Mouse (Mus musculus) R1 (cell line): Measurements from ENCODE around the gene Gm20388.

ENCODE experiments used
- DNase-seq: peaks from one replicate; pipeline ENCODE4 v3.0.0-alpha.2; 2018; ENCODE audit warnings: low read depth, low spot score

Gene Gm20388

DNA sequence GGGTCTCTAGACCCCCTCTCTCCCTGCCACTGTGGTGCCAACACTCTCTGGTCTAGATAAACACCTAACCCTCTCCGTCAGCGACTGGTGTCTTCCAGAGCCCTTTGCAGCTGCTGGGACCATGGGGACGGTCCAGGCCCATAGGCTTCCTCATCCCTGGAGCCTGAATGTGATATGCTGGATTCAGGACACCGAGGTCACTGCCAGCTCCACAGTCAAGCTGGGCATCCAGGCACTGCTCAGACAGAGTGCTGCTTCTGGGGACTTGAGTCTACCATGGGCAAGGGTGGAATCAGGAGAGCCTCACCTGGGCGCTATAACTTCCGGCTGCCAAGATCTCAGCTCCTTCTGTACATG, 472.5 kb downstream of the Gm20388 start:
- DNase-seq = no peak

DNA sequence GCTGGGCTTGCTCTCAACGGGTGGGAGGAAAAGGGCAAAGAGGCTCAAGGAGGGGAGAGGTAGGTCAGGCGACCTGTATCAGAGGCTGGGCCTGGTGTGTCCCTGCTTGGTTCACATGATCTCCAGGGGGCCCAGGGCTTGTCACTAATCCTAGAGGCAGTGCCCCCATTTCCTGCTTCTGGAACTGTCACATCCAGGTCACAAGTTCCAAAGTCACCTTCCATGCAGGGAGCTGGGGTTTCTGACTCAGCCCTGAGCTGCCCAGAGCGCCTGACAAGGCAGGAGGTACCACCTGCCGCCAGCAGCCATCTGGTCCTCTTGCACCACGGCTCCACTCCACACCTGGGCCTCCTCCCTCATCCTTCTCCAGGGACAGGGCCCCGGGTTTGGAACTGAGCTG, 473.1 kb downstream of the Gm20388 start:
- no peak for DNase-seq

DNA sequence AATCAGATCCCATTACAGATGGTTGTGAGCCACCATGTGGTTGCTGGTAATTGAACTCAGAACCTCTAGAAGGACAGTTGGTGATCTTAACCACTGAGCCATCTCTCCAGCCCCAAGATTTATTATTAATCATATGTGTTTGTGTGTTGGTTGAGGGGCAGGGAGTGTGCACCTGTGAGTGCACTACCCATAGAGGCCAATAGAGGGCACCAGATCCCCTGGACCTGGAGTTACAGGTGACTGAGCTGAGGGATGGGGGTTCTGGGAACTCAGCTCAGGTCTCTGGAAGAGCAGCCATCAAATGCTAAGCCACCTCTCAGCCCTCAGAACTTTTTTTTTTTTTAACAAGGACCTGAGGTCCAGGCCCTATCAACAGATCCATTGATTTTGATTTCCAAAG, 474.1 kb downstream of the Gm20388 start:
- DNase-seq = peak; percentile 59

DNA sequence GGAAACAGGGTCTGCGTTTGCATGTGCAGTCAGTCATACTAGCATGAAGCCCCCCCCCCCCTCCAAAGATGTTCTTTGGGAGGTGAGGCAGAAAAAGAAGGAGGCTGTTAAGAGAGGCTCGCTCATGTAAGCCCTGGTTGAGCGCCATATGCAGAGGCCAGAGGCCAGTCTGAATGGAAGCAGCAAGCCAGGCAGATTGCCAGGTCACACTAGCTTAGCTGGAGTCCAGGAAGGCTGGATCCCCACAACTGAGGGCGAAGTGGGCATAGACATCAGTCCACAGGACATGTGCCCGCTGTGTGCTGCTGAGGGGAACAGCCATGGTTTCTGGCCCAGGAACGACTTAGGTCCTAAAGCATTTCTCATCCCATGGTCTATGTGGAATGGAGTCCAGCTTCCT, 477.6 kb downstream of the Gm20388 start:
- DNase-seq = no peak

DNA sequence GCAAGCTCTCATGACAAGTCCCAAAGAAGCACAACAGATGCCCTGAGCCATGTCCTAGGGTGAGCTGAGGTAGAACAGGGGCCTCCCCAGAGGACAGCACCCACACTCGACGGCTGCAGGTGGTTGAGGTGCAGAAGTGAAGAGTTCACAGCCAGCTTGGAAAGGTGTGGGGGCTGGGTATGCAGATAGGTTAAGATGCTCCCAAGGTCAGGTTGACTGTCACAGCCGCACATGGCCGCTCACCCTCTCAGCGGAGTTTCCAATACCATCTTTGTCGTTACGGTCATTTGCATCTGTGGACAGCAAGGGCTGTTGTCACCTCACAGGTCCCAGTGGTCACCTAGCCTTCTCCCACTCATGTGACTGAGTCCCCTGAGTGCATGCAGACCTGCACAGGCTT, 480.0 kb downstream of the Gm20388 start:
- DNase-seq = no peak

DNA sequence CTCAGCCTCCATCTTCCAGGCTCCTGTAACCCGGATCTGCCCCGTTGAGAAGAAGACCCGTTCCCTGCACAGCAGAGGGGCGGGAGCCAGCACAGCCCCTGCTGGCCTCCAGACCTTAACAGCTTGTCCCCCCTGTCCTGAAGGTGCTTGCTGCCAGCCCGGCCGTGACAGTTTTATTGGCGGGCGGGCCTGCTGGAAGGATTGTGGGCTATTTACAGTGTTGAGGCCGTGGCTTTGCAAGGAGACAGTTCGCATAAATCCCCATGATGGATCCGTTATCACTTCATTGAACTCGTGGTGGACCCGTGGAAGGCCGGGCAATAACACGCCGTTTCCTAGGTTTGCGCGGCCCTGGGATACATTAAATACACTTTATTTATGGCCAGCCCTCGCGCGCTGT, 481.2 kb downstream of the Gm20388 start:
- no peak for DNase-seq

DNA sequence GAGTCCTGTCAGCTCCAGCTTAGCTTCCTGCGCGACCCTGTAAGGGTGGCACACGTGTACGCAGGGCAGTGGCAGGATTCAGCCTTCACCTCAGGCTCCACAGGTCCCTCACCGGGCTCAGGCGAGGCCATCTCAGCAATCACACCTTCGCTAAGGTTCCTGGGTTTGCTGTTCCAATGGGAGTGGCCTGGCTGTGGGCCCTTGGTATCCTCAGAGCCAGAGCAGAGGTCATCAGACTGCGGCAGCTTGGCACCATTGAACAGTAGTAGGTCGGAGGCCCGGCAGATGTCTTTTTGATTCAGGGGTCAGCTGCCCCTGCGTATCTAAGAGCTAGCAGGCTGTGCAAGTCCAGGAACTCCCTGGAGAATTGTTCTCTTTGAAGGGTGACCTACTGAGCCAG, 482.4 kb downstream of the Gm20388 start:
- DNase-seq = no peak

DNA sequence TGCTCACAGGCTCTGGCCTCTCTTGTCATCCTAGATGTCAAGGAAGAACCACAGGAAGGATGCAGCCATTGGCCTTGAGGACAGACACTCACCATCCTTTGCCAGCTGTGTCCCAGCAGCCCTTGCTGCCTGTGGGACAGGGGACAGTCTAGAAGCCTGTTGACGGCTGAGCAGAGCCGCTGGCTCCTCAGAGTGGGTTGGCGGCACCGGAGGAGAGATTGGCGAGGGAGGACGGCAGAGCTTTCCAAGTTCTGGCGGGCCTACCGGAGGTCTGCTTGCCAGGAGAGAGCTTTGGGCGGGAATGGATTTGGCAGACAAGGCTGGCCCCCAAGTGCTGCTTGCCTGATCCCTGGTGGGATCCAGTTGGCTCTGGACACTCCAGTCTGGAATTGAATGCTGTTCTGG, 483.2 kb downstream of the Gm20388 start:
- no peak for DNase-seq

DNA sequence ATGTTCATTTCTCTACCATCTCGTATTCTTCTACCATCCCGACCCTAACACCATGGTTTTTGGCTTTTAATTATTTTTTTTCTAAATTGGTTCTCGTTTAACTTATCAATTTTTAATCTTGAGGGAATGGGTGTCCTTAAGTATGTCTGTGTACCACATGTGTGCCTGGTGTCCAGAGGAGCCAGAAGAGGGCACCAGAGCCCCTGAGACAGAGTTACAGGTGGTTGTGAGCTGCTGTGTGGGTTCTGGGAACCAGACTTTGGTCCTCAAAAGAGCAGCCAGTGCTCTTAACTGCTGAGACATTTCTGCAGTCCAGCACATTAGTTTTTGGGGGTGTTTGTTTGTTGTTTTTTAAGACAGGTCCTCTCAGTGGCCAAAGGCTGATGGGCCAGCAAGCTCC, 485.3 kb downstream of the Gm20388 start:
- DNase-seq = peak; percentile 31

DNA sequence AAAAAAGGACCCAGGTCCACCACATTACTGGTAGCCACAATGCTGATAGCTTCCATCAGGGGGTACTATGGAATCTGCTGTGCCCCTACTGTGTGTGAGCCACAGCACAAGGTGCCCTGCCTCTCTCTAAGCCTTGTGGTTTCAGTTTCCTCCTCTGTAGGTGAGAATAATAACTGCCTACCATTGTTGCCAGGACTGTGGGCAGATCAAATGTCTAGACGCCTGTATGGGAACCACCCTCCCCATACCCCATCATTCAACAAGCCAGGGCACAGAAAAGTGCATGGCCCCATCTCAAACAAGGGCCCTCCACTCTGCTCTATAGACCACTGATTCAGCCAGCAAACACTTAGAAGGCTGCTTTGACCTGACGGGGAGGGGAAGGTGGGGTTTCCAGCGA, 486.1 kb downstream of the Gm20388 start:
- DNase-seq = no peak

DNA sequence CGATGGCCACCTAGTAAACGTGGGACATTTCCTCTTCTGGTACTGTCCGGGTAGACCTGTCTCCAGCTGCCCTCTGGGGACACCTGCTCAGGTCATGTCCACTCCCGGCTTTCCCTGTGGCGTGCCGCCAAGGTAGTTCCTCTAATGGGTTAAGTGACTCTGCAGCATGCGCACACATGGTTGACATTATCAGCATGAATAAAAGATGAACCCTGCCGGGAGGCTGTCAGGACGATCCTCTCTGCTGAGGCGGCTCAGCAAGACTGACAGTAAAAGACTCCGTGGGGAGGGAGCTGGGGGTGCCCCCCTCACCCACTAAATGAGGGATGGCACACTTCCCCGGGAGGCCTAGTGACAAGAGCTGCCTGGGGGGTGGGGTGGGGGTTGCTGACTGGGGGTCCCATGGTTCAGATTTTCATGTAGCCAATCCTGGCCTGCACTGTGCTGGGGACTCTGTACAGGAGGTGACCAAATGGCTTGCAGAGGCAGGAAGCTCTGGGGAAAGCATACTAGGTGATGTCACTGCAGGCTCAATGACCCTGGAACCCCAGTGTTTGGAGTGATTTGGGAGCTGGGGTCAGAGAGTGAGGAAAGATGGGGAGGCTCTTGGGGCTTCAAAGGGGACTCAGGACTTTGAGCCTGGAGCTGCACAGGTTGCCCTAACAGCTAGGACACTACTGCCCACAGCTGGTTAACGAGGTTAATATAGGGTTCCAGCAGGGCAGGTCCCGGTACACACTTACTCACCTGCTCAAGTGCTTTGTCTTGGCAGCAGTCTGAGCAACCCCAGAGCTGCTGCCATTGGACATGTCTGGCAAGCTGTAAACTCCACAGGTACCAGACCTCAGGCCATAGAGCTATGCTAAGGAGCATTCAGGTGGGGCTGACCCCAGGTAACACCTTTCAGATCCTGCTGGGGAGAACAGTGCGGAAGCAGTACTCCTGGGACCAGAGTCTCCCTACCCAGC, 487.1 kb downstream of the Gm20388 start:
- no peak for DNase-seq

DNA sequence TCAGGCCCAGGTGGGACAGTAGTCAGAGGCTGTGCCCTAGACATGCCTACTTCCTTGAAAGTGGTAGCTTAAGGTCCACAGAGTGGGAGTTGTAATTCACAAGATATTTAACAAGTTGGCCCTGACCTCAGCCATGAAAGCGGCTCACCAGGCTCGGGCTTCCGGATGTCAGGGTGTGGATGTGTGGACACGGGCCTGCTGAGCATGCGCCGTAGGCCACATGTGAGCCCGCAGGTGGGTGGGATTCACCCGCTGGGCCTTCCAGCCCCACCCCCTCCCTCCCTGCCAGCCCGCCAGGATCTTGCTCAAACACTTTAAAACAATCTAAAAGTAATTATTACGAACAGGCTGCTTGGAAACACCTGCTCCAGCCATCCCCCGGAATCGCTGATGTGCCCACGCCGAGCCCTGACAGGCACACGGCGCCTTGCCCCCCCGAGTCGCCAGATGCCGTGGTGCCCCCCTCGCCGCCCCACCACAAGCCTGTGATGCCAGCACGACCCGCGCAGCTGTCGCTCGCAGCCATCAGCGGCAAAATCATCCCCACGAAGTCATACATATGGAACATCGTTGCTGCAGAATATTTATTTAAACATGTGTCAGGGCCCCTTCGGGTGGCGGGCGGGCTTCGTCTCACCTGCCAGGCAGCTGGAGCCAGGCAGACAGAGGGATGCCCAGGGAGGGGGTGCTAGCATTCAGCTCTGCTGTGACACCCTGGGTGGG, 488.7 kb downstream of the Gm20388 start:
- no peak for DNase-seq

DNA sequence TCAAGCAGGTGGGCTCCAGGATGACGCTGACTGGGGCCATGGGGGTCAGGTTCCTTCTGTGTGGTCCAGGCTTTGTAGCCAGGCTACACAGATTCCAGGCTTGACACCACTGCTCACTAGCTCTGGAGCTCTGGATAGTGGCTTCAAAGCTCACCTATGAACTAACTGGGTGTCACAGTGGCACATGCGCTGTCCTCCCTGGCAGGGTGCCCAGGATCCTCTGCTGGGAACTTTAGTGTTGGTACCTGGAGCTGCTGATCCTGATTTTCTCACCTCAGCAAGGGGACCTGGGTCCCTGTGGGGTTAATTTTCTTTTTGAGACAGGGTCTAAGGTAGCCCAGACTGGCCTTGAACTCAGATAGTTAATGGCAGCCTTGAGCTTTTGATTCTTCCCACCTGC, 490.6 kb downstream of the Gm20388 start:
- DNase-seq = no peak

DNA sequence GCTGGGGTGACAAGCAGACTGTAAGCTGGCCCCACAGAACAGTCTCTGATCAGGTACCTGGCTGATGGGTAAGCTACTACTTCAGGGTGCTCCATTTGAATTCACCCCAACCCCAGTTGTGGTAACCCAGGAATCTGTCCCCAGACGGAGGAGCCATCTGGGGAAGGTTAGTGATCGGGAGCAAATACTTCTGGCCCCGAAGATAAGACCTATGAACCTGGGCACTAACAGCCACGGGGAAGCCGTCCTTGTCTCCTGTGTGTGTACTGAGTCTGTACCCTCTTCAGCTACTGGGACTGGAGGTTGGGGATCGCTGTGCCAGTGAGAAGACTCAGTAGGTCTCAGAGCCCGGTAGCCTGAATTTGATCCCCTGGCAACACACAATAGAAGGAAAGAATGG, 491.1 kb downstream of the Gm20388 start:
- DNase-seq = no peak

DNA sequence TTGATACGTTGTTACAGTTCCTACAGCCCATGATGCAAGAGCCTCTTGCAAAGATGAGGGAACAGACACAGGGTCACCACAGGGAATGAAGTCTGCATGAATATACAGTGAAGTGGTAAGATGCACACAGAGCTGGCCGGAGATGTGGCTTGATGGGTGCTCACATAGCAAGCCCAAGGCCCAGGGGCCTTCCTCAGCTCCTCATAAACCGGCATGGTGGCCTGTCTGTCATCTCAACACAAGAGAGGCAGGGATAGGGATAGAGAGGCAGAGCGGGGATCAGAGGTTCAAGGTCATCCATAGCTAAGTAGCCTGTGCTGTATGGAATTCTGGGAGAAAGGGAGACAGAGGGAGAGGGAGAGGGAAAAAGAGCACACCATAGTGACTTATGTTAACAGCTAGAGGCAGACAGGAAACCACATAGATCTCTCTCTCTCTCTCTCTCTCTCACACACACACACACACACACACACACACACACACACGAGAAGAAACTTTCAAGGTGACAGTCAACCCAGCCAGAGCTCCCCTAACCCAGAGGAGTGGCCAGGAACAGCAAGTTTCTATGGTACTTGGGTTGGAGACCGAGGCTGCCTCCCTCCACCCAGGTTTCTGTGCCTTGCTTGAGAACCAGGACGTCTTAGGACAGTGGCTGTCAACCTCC, 493.1 kb downstream of the Gm20388 start:
- no peak for DNase-seq

DNA sequence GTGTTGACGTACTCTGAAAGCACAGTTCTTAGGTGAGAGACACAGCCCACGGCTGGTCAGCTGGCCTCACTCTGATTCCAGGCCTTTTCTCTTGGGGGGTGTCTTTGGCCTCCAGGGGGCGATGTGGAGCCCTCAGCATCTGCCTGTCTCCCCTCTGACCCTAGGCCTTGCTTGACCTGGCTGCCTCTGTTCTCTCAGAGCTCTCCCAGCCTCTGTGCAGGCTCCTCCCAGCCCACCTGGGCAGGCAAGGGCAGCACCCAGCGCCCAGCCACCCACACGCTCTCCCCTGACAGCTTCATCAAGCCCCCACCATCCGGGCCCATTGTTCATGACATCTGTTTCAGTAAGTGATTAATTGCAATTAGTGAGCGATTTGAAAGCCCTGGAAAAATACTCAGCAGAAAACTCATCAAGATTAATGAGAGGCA, 494.0 kb downstream of the Gm20388 start:
- peak; percentile 67 for DNase-seq

DNA sequence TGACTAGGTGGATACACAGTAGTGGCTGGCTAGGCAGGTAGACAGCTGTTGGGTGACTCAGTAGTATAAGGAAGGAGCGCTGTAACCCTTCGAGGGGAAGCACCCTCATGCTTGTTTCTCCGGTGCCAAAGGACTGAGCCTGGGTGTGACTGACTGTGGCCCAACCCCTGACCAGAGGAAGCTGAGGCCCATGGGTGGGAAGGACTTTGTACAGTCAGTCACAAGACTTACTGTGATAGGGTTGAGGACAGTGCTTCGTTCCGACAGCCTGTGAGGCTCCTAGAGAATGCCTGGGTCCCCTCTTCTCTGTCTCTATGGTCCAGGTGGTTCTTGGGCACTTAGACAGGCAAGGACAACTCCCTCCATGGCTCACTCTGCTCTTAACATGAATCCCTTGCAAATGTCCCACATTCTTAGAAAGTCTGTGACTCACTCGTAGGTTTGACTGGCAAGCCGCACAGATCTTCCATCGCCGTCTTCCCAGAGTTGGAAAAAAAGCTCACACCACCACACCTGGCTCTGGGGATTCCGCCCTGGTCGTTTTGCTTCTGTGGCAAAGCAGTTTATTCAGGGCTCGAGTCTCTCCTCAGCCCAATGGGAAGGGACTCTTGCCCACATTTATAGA, 495.5 kb downstream of the Gm20388 start:
- no peak for DNase-seq

DNA sequence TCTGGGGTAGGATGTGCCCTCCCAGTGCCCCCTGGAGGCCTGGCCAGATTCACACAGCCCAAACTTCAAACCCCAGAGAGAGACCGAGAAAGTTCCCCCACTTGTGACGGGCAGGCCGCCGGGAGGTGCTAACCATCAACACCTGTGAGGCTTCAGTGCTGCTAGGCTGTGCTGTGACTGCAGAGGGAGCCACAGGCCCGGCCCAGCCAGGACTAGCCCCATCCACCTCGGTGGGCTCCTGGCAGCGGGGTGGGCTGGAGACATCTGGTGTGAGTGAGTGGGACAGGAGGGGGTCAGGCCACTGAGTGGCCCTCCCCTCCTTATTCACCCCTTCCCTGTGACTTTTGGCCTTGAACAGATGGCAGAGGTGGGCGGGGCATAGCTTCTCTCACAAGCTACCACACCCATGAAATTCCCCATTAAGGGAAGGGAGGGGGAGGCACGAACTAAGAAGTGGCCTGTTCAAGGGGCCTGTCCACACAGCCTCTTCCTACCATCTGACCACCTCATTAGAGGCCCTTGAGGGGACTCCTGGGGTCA, 497.1 kb downstream of the Gm20388 start:
- DNase-seq = peak; percentile 83

DNA sequence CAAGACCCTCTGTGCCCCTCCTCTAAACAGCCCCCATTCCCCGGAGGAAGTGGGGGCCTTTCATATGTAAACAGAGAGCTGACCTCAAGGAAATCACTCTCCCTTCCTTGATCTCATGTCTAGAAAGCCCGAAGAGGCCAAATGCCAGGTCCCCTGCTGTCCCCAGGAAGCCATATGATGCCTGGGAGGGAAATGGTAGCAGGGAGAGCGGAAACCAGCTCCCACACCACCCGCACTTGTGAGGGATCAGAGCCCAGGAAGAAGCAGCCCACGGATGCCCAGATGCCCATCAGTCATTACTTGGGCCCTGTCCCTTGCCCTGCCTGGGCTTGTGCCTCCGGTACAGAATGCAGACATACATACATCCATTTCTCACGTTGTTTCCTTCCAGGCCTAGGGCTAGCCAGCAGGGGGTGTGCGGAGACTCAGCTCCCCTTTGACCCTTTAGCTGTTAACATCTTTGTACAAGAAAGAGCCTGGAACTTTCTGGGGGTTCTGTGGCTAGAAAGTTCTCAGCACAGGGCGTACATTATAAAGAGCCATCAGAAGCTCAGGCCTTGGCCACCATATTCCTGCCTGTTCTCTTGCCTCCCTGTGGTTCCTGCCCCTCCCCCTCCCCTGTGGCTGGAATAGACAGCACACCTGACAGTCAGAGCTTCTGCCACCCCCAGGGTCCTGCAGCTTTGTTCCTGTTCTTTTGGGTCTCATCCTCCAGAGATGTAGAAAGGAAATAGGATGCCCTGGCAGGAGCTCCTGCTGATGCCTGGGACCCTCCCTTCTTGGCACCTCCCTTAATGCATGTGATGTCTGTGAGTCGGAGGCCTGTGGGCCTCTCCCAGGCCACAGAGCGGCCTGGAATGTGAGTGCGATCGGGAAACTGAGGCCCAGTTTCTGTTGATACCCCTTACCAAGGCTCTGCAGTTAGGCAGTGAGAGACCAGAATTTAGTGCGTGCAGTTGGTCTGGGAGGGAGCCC, 497.9 kb downstream of the Gm20388 start:
- DNase-seq = peak; percentile 52

DNA sequence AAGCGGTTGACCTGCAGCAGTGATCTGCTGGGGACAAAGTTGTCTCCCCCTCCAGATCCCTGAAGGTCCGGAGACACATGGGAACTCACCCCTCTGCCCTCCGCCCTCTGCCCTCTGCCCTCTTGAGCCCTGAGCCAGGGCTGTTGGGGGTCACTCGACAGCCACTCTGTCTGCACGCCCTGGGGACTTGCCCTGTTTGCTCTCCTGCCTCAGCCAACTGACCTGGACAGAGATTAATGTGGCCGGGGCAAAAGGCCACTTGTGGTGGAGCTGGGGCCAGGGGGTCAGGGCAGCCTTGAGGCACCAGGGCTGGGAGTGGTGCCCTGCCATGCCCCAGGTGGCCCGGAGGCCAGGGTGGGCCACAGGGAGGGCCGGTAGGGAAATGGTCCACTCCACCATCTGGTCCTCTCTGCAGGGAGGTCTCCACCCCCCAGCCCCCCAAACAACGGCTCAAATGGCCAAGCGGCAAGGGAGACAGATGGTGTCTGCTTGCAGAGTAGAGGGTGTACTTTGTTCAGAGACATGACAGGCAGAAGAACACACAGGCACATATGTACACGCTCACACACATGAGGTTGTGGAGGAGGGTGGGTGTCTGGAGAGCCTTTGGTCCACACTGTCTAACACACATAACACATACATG, 498.9 kb downstream of the Gm20388 start:
- no peak for DNase-seq
